Mouse (Mus musculus): ENCODE measurements around the gene Plac9b. TPM values are rescaled to one million over a fixed set of nuclear protein-coding genes. Genes with fewer than 3 reads are reported as not detected.

The Plac9b gene
- polyA plus RNA-seq (2015; fragmentation: Nextera tagmentation; extraction: Ambion mirVana): 81.8 and 114 TPM in 2 replicates

DNA sequence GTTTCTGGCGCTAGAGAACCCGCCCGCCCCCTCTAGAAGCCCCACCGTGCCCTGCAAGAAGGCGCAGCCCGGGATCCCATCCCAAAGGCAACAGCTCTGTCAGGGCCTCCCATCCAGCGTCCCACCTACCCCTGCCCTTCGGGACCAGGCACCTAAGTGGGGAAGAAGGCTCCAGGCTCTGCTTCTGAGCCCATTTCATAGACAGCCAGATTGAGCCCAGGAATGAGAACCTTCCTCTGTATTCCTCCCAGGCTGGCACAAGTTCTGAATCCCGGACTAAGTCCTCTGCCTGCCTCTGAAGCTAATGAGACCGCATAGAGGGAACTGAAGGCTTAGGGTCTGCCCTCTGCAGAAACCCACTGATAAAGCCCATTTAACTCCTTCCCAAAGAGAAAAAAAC, at the start of gene Plac9b:
TSS of gene Plac9b (minus strand) at position 101 of the 400 bp plus-strand sequence.

GRCm38 (mm10) chr14:26206926-26207247, 24.6 kb upstream of the Plac9b start, which contains the start of gene Tmem254b:
Gene Tmem254b (minus strand): TSS chr14:26207041.

DNA sequence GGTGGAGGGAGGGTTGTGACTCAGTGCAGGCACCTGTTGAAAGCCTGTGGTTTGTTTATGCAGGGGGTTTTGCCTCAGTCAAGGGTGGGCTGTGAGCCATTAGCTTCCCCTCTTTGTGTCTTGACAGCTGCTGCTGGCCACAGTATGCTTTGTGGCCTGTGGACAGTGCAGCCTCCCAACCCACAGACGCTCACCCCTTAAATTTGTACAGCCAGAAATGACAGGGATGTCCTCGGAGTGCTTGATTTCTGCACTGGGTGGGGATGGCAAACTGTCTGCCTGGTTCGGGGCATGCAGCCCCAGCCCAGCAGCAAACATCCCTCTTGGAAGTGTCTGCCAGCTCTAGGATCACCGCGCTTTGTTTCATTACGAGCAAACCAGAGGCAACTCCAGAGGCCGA, 64.1 kb downstream of the Plac9b start, which contains the start of gene Duxbl2:
TSS of gene Duxbl2 (plus strand) at position 200 of the 400 bp plus-strand sequence.

Other genes starting within 250 kb of the Plac9b start
- gene Cphx1, start 244.2 kb downstream of the Plac9b start, polyA plus RNA-seq (2015; fragmentation: Nextera tagmentation; extraction: Ambion mirVana): 0.15 TPM in 1 of 2 replicates, not detected in the other
- 0.69 and 1.1 TPM in 2 replicates for gene Duxbl1, start 203.9 kb downstream of the Plac9b start, polyA plus RNA-seq (2015; fragmentation: Nextera tagmentation; extraction: Ambion mirVana)
- gene Gm9780, start 139.8 kb downstream of the Plac9b start, polyA plus RNA-seq (2015; fragmentation: Nextera tagmentation; extraction: Ambion mirVana): 85.2 and 92.5 TPM in 2 replicates
- gene Tmem254c, start 115.1 kb downstream of the Plac9b start, polyA plus RNA-seq (2015; fragmentation: Nextera tagmentation; extraction: Ambion mirVana): 20.6 and 23.9 TPM in 2 replicates
- not detected in 2 replicates for gene Cphx2, start 101.0 kb downstream of the Plac9b start, polyA plus RNA-seq (2015; fragmentation: Nextera tagmentation; extraction: Ambion mirVana)
- not detected in 2 replicates for gene Cphx3, start 100.2 kb downstream of the Plac9b start, polyA plus RNA-seq (2015; fragmentation: Nextera tagmentation; extraction: Ambion mirVana)
- gene Duxbl2, start 64.1 kb downstream of the Plac9b start, polyA plus RNA-seq (2015; fragmentation: Nextera tagmentation; extraction: Ambion mirVana): 0.94 TPM in 1 of 2 replicates, not detected in the other
- 12.2 and 17.6 TPM in 2 replicates for gene Tmem254b, start 24.6 kb upstream of the Plac9b start, polyA plus RNA-seq (2015; fragmentation: Nextera tagmentation; extraction: Ambion mirVana)
- gene Duxbl3, start 75.5 kb upstream of the Plac9b start, polyA plus RNA-seq (2015; fragmentation: Nextera tagmentation; extraction: Ambion mirVana): 1.4 and 1.9 TPM in 2 replicates

Measured in skeletal muscle tissue, postnatal 0 days (tissue).